Mouse (Mus musculus): ENCODE results near the gene Nrxn3.

DNA sequence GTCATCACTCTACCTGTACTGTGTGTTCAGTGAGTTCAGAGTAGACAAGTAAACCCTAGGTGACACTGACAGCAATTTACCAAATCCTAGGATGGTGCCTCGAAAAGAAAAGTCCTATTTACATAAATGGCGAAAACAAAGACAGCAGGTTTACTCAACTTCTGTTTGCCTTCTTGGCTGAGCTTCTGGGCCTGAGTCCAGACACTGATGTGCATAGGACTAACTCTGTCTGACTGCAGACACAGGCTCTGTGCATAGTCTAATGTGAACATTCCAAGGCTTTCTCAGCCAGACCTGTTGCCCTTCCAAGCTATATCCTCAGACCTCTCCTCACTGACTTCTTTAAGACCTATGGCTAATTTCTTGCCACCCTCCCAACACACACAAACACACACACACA lies 1095.5 kb downstream of the Nrxn3 start:
- TF ChIP-seq POLR2A (IDR thresholded peaks at IDR 0.05; ENCODE audit: insufficient read length, low read depth) (no peak), POLR2AphosphoS2 (IDR thresholded peaks at IDR 0.05; ENCODE audit: insufficient read length, low read depth) (no peak), E2F4 (IDR thresholded peaks at IDR 0.05; ENCODE audit: insufficient read depth) (no peak), USF1 (IDR thresholded peaks at IDR 0.05; ENCODE audit: low read depth) (no peak), MAX (IDR thresholded peaks at IDR 0.05; ENCODE audit: low read depth) (no peak), TCF12 (IDR thresholded peaks at IDR 0.05; ENCODE audit: insufficient read depth, poor library complexity, severe bottlenecking) (no peak), REST (IDR thresholded peaks at IDR 0.05; ENCODE audit: insufficient read depth, insufficient read length) (no peak), MYOD1 (IDR thresholded peaks at IDR 0.05; ENCODE audit: control insufficient read depth in 1 of 3, insufficient read length in 2 of 3, low read depth in 2 of 3) (no peak), SRF (IDR thresholded peaks at IDR 0.05; ENCODE audit: control insufficient read depth, insufficient read length, low read depth) (no peak), MYOG (IDR thresholded peaks at IDR 0.05; ENCODE audit: control insufficient read depth in 1 of 3, insufficient read depth in 1 of 3, insufficient read length in 2 of 3, low read depth in 2 of 3) (no peak), TCF3 (IDR thresholded peaks at IDR 0.05; ENCODE audit: insufficient read length, low read depth) (no peak)
